Mouse (Mus musculus): Measurements from ENCODE around the gene Gm20388.

DNA sequence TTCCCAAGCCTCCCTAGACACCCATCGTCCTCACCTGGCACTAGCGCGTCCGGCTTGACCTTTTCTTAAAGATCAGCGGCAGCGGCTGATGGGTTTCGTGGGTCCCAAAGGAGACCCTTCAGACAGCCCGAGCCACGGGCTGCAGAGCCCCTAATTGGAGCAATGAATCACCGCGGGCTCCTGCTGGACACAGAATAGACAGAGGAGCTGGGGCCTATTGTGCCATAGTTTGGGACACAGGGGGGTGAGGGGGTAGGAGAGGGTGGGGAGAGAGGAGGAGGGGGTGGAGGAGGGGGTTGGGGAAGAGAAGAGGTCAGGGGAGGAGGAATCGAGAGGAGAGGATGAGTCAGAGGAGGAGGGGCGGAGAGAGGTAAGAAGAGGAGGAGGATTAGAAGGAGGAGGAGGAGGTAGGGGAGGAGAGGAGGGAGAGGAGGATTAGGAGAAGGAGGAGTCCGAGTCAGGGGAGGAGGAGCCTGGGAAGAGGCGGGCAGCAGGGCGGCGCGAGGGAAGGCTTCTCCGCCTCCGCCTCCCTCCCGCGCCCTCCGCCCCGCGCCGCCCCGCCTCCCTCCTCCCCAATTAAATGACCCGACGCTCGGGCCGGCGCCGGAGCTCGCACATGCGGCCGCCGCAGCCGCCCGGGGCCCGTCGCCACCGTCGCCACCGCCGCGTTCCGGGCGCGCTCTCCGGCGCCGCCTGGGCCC lies 317.4 kb downstream of the Gm20388 start, which contains the start of gene Gse1:
- no peak for TF ChIP-seq CTCF (IDR thresholded peaks at IDR 0.05; ENCODE audit: low read depth)
- TF ChIP-seq EP300 (IDR thresholded peaks at IDR 0.05; ENCODE audit: low read depth): no peak
